In genomic region chr11:46754669-46755068, GRCm38 (mm10) we compare ENCODE assay signal across 22 mouse cellular contexts. TPM values are rescaled to one million over a fixed set of nuclear protein-coding genes. Genes with fewer than 3 reads are reported as not detected.
"Had no signal": no experiment of that assay in that cellular context is flagged by ENCODE, and none has a peak within 500 bp of the region (broad histone marks: within the 10 kb centered on the region; RNA-seq: fewer than 3 reads in every experiment).

No protein-coding gene starts in this region.

- H3K27me3 ChIP-seq: kidney, embryonic 15.5 days; liver, embryonic 15.5 days; lung, embryonic 15.5 days; megakaryocyte, embryonic 14.5 days; midbrain, embryonic 15.5 days had no signal

- H3K4me2 ChIP-seq: kidney, embryonic 15.5 days; liver, embryonic 11.5 days; liver, embryonic 15.5 days; lung, embryonic 15.5 days; midbrain, embryonic 11.5 days; midbrain, embryonic 15.5 days had no signal

- H3K9ac ChIP-seq: kidney, embryonic 15.5 days; liver, embryonic 15.5 days; lung, embryonic 15.5 days; midbrain, embryonic 15.5 days had no signal

- H3K4me3 ChIP-seq: kidney, embryonic 15.5 days; left cerebral cortex, adult 2 months; limb, embryonic 10.5 days; liver, embryonic 15.5 days; lung, embryonic 15.5 days; megakaryocyte, embryonic 14.5 days; midbrain, embryonic 15.5 days had no signal

- H3K27ac ChIP-seq: kidney, embryonic 15.5 days; left cerebral cortex, adult 2 months; limb, embryonic 10.5 days; liver, embryonic 15.5 days; lung, embryonic 15.5 days; macrophage; midbrain, embryonic 15.5 days had no signal

- H3K36me3 ChIP-seq: kidney, embryonic 15.5 days; limb, embryonic 10.5 days; liver, embryonic 15.5 days; lung, embryonic 15.5 days; midbrain, embryonic 15.5 days had no signal

- ATAC-seq: midbrain, embryonic 15.5 days had no signal

- H3K4me1 ChIP-seq: kidney, embryonic 15.5 days; limb, embryonic 10.5 days; liver, embryonic 15.5 days; lung, embryonic 15.5 days; megakaryocyte, embryonic 14.5 days; midbrain, embryonic 15.5 days had no signal

- DNase-seq: kidney, adult 2 months; kidney, postnatal 14 days; lung, postnatal 14 days; right cerebral cortex, adult 18-20 months; right cerebral cortex, postnatal 25 days; thymus, postnatal 36 days had no signal

- H3K9me3 ChIP-seq: kidney, embryonic 15.5 days; limb, embryonic 10.5 days; liver, embryonic 15.5 days; lung, embryonic 15.5 days; megakaryocyte, embryonic 14.5 days; midbrain, embryonic 15.5 days had no signal

RNA-seq across cellular contexts. Expression of gene Havcr1, which starts 19.8 kb away (rescaled TPM):
- total RNA-seq: layer of hippocampus, adult 8-10 months; layer of hippocampus, postnatal 14 days; left cerebral cortex, adult 2 months; left cerebral cortex, postnatal 14 days had no signal
- polyA plus RNA-seq: limb, embryonic 10.5 days; liver, embryonic 15.5 days; midbrain, embryonic 11.5 days; midbrain, embryonic 15.5 days; stomach, embryonic 16.5 days; thymus, postnatal 0 days had no signal

RNA-seq across cellular contexts. Expression of gene Timd2, which starts 47.8 kb away (rescaled TPM):
- total RNA-seq: layer of hippocampus, adult 8-10 months; layer of hippocampus, postnatal 14 days; left cerebral cortex, adult 2 months; left cerebral cortex, postnatal 14 days had no signal
- polyA plus RNA-seq: limb, embryonic 10.5 days; lung, embryonic 15.5 days; macrophage had no signal

RNA-seq across cellular contexts. Expression of gene Timd4, which starts 55.9 kb away (rescaled TPM):
- total RNA-seq: layer of hippocampus, adult 8-10 months; layer of hippocampus, postnatal 14 days; left cerebral cortex, adult 2 months; left cerebral cortex, postnatal 14 days; monocyte, adult 5-6 weeks had no signal
- polyA plus RNA-seq: lung, embryonic 15.5 days had no signal
